Mouse (Mus musculus) effector memory CD4-positive, alpha-beta T cell, adult 5 months (primary cell): ENCODE measurements around the gene Lce3b. TPM values are rescaled to one million over a fixed set of nuclear protein-coding genes. Genes with fewer than 3 reads are reported as not detected.

Experiments used
- polyA plus RNA-seq: library from polyadenylated mRNA; unstranded; fragments of 100-300 nt; shearing (Covaris generic); gene quantifications from one replicate; pipeline ENCODE4 v1.2.1, GENCODE M21; 2017

The Lce3b gene
- polyA plus RNA-seq, result not detected

DNA sequence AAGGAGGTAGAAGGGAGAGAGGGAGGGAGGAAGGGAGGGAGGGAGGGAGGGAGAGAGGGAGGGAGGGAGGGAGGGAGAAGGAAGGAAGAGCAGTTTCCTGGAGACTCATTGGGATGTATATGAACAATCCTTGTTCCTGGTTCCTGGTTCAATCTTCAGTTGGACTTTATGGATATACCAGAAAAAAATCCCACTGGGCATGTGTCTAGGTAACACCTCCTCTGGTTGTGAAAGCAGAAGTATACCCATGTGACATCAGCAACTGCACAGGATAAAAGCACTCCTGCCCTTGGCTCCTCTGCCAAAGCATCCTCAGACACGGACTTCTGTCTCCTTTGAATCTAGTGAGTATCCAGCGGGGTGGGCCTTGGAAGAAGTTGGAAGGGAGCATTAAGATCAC is at the start of gene Lce3b:
Gene Lce3b, plus strand, starts transcription at position 301 of the 400 bp plus-strand sequence.

DNA sequence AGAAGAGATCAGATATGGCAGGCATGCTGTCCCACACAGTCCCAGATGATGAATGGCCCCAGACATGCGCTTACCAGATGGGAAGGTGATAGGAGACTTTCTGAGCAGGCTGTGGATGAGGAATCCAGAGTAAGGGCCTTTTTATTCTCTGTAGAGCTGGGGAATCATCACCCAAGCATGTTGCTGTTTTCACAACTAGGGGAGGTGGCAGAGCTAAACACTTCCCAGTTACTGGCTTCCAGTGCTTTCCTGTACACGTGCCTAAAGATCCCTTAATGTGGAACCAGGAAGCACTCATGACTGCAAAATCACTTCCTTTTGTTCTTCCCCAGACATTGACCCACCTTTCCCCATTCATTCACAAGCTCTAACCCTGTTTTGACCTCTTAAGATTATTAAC is 6.6 kb upstream of the Lce3b start, which contains the start of gene Lce3a:
Gene Lce3a, minus strand, starts transcription at position 101 of the 400 bp plus-strand sequence.

DNA sequence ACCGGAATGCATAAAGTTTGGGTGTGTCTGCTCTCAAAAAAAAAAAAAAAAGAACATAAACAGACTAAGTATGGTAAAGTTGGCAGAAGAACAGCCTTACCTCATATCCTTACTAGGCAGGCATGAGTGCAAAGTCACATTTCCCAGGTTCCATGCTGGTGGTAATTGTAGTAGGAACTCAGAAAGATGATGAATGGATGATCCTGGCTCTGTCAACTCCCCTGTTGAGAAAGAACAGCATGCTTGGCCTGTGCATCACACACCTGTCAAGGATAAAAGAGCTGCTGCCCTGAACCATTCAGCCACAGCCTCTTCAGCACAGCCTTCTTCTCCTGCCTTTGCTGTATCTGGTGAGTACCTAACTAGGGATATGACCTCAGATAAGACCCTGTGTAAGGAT is 11.4 kb downstream of the Lce3b start, which contains the start of gene Lce3c:
Gene Lce3c, plus strand, starts transcription at position 301 of the 400 bp plus-strand sequence.

DNA sequence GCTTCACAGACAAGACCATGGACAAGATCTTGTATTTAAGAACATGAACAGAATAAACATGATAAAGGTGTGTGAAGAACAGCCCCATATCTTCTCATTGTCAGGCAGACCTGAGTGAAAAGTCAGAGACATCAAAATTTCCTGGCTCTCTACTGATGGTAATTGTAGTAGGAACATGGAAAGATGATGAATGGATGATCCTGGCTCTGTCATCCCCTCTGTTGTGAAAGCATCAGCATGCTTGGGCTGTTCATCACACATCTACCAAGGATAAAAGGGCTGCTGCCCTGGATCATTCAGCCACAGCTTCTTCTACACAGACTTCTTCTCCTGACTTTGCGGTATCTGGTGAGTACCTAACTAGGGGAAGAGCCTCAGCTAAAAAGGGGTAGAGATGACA is 24.3 kb downstream of the Lce3b start, which contains the start of gene Lce3d:
Gene Lce3d, plus strand, starts transcription at position 301 of the 400 bp plus-strand sequence.

DNA sequence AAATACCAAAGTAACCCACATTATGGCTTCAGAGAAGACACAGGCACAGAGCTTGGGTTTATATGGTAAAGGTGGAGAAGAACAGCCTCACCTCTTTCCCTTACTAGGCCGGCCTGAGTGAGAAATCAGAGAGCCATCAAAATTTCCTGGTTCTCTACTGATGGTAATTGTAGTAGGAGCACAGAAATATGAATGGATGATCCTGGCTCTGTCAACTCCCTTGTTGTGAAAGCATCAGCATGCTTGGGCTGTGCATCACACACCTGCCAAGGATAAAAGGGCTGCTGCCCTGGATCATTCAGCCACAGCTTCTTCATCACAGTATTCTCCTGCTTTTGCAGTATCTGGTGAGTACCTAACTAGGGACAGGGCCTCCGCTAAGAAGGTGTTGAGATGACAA is 34.0 kb downstream of the Lce3b start, which contains the start of gene Lce3e:
Gene Lce3e, plus strand, starts transcription at position 301 of the 400 bp plus-strand sequence.

Other genes with a start within 250 kb of the Lce3b start
- not detected for gene Lce1d, start 245.8 kb upstream of the Lce3b start, polyA plus RNA-seq
- not detected for gene Lce1e, start 223.9 kb upstream of the Lce3b start, polyA plus RNA-seq
- not detected for gene Lce1f, start 212.6 kb upstream of the Lce3b start, polyA plus RNA-seq
- gene Gm38119, start 193.9 kb upstream of the Lce3b start, polyA plus RNA-seq, result not detected
- gene Lce1g, start 180.6 kb upstream of the Lce3b start, polyA plus RNA-seq, result not detected
- gene Lce1h, start 167.9 kb upstream of the Lce3b start, polyA plus RNA-seq, result not detected
- not detected for gene Lce1i, start 154.1 kb upstream of the Lce3b start, polyA plus RNA-seq
- gene Lce1j, start 142.5 kb upstream of the Lce3b start, polyA plus RNA-seq, result not detected
- gene Lce1k, start 125.1 kb upstream of the Lce3b start, polyA plus RNA-seq, result not detected
- gene Kprp, start 105.7 kb upstream of the Lce3b start, polyA plus RNA-seq, result not detected
- gene Lce1l, start 81.7 kb upstream of the Lce3b start, polyA plus RNA-seq, result not detected
- not detected for gene 2310050C09Rik, start 62.8 kb upstream of the Lce3b start, polyA plus RNA-seq
- not detected for gene Lce3a, start 6.7 kb upstream of the Lce3b start, polyA plus RNA-seq
- gene Lce3c, start 11.5 kb downstream of the Lce3b start, polyA plus RNA-seq, result not detected
- not detected for gene Lce3d, start 24.4 kb downstream of the Lce3b start, polyA plus RNA-seq
- gene Lce3e, start 34.1 kb downstream of the Lce3b start, polyA plus RNA-seq, result not detected
- gene Lce3f, start 59.2 kb downstream of the Lce3b start, polyA plus RNA-seq, result not detected
- not detected for gene Crct1, start 82.7 kb downstream of the Lce3b start, polyA plus RNA-seq
- gene Lce1m, start 86.1 kb downstream of the Lce3b start, polyA plus RNA-seq, result not detected
- gene Gm4858, start 135.8 kb downstream of the Lce3b start, polyA plus RNA-seq, result not detected
- gene Crnn, start 211.8 kb downstream of the Lce3b start, polyA plus RNA-seq, result not detected